Mouse (Mus musculus) adrenal gland, postnatal 4 days (tissue): ENCODE results near the gene Trpc1. TPM values are rescaled to one million over a fixed set of nuclear protein-coding genes. Genes with fewer than 3 reads are reported as not detected.

Experiments
- DNase-seq, 2 experiments: peaks; one replicate each; pipeline ENCODE4 v3.0.0; 2021 to 2022; ENCODE audit warnings: low spot score in 2 of 2, mixed read lengths in 2 of 2
- total RNA-seq, 2 experiments: library from RNA; stranded (reverse); gene quantifications; 2 replicates each; pipeline ENCODE4 v1.2.3; 2021

Gene Trpc1
- total RNA-seq, 2 experiments from 2014 or later = 6.0 to 6.6 TPM

GRCm38 (mm10) chr9:95697808-95698207, 52.4 kb downstream of the Trpc1 start:
- no peak for DNase-seq

GRCm38 (mm10) chr9:95696581-95696980, 53.6 kb downstream of the Trpc1 start:
- DNase-seq = no peak

- no peak for DNase-seq
These were observed 55.2 kb downstream of the Trpc1 start for GRCm38 (mm10) chr9:95695023-95695422.

- DNase-seq = no peak
These were observed 55.6 kb downstream of the Trpc1 start for GRCm38 (mm10) chr9:95694526-95694925.

- DNase-seq = no peak
These were observed 56.6 kb downstream of the Trpc1 start for GRCm38 (mm10) chr9:95693528-95694100.

- DNase-seq = no peak
These were observed 57.4 kb downstream of the Trpc1 start for GRCm38 (mm10) chr9:95692823-95693222.

- no peak for DNase-seq
These were observed 62.1 kb downstream of the Trpc1 start for GRCm38 (mm10) chr9:95688064-95688463.

GRCm38 (mm10) chr9:95685660-95686440, 64.3 kb downstream of the Trpc1 start:
- DNase-seq = no peak

GRCm38 (mm10) chr9:95680691-95681090, 69.5 kb downstream of the Trpc1 start:
- DNase-seq = no peak

GRCm38 (mm10) chr9:95679966-95680365, 70.2 kb downstream of the Trpc1 start:
- no peak for DNase-seq

- no peak for DNase-seq
These were observed 74.2 kb downstream of the Trpc1 start for GRCm38 (mm10) chr9:95676021-95676420.

- DNase-seq = no peak
These were observed 75.0 kb downstream of the Trpc1 start for GRCm38 (mm10) chr9:95675064-95675699.

GRCm38 (mm10) chr9:95672760-95673159, 77.4 kb downstream of the Trpc1 start:
- no peak for DNase-seq

- no peak for DNase-seq
These were observed 77.8 kb downstream of the Trpc1 start for GRCm38 (mm10) chr9:95672331-95672730.

- DNase-seq = no peak
These were observed 81.9 kb downstream of the Trpc1 start for GRCm38 (mm10) chr9:95668306-95668705.

GRCm38 (mm10) chr9:95667836-95668235, 82.3 kb downstream of the Trpc1 start:
- no peak for DNase-seq

GRCm38 (mm10) chr9:95665835-95666234, 84.3 kb downstream of the Trpc1 start:
- DNase-seq = no peak

GRCm38 (mm10) chr9:95664290-95664989, 85.7 kb downstream of the Trpc1 start:
- DNase-seq = no peak

- DNase-seq = no peak
These were observed 92.2 kb downstream of the Trpc1 start for GRCm38 (mm10) chr9:95657941-95658340.
